Mouse (Mus musculus) left cerebral cortex, adult 11 months (tissue): ENCODE results near the gene Il5.

Source experiments
- DNase-seq: peaks from one replicate; pipeline ENCODE4 v3.0.0; 2022; ENCODE audit warnings: low spot score

Gene Il5

DNA sequence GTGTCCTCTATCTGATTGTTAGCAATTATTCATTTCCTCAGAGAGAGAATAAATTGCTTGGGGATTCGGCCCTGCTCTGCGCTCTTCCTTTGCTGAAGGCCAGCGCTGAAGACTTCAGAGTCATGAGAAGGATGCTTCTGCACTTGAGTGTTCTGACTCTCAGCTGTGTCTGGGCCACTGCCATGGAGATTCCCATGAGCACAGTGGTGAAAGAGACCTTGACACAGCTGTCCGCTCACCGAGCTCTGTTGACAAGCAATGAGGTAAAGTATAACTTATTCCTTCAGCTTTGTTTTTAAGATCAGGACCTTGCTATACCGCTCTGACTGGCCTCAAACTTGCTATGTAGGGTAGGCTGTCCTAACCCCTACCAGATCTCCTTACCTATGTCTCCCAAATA lies at the start of gene Il5:
Gene Il5, plus strand, starts transcription at position 80 of the 400 bp plus-strand sequence.
- DNase-seq: no peak

DNA sequence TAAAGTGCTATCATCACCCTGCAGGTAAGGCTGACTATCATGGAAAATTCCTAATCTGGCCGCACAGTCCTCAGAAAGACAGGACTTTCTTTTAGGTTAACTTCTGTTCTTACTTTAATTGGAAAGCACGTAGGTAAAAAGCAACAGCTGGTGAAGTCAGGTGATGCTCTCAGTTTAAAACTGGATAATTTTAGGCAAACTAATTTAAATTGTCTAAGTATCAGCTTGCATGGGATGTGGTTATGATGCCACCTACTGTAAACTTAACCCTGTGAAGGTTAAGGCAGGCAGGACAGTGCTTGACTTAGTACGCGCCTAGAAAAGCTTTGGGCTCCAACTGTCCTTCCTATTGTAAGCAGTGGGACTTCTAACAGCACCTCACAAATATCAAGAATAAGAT lies 49.2 kb upstream of the Il5 start:
- no peak for DNase-seq

- DNase-seq: no peak
Observed at GRCm38 (mm10) chr11:53680141-53680540, 40.5 kb upstream of the Il5 start.

DNA sequence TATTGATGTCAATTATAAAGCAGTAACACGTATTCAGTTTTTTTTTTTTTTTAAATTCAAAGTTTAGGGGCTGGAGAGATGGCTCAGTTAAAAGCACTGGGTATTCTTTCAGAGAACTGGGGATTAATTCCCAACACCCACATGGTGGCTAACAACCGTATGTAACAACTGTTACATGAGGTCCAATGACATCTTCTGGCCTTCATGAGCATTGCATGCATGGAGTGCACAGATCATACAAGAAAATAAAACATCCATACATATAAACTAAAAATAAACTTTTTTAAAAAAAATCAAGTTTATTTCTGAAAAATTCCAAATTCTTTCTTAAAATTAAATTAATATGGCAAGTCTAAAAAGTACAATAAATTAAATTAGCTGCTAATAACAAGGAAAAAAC lies 38.9 kb upstream of the Il5 start:
- no peak for DNase-seq

DNA sequence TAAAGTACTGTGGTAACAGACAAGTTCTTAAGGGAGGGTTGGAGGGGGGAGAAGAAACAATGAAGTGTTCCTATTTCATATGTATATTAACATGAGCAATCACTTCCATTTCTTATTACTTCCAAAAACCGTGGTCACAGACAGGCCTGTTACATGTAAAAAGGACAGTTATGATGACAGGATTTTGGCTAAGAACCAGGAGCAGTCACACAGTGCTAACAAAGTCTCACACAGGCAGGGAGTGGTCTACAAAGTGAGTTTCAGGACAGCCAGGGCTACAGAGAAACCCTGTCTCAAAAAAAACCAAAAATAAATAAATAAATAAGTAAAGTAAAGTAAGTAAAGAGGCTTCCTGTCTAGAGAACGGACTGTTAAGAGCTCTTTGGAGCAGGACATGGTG lies 38.4 kb upstream of the Il5 start:
- DNase-seq: no peak

- DNase-seq: no peak
Observed at GRCm38 (mm10) chr11:53682994-53683530, 37.5 kb upstream of the Il5 start.

- DNase-seq: no peak
Observed at GRCm38 (mm10) chr11:53691979-53692378, 28.6 kb upstream of the Il5 start.

DNA sequence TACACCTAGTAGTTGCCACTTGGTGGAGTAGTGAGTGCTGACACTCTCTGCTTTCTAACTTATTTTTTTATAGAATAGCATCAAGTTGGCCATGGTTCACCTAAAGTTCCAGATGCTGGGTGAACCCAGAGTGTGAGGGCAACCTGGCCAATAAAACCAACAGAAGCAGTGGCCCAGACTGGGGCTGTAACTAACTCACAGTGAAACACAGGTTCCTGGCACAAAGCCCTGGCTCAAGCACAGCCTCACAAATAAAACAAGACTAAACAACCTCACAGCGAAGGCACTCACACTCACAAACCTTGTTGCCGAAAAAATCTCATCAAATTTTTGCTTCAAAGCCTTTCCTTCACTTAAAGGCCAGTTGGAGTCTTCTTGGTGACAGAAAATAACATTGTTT lies 22.1 kb upstream of the Il5 start:
- no peak for DNase-seq

- DNase-seq: no peak
Observed at GRCm38 (mm10) chr11:53699351-53699750, 21.2 kb upstream of the Il5 start.

DNA sequence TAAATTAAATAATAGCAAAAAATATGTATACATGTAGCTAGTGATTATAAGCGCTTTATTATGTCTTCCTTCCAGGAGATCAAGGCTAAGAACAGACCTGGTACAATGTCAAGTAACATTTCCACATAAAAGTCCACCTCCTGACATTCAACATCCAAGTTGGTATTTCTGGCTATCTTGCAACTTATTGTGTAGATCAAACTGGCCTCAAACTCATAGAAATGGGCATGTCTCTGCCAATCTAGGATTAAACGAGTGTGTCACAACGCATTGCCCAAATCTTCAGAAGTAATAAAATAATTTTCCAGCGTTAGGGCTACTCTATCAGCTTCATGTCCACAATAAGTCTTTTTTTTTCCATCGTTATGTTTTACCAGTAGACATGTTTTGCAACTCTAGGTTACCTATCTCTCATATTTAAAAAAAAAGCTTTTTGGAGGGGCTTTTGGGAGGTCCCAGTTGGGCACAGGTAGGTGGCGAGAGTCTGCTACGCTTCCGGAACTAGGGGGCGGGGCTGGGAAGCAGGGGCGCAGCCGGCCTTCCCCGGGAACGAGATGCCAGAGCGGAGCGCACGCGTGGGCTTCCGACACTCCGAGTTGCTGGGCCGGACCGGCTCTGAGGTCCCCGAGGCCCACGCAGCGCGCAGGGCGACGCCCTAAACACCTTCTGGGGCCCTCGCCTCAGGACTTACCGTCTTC lies 14.2 kb upstream of the Il5 start:
- DNase-seq: no peak

GRCm38 (mm10) chr11:53706934-53707717 lies 13.5 kb upstream of the Il5 start, which contains the start of gene Rad50:
Rad50 (minus strand) TSS chr11:53707319.
- DNase-seq: peak; percentile 85

DNA sequence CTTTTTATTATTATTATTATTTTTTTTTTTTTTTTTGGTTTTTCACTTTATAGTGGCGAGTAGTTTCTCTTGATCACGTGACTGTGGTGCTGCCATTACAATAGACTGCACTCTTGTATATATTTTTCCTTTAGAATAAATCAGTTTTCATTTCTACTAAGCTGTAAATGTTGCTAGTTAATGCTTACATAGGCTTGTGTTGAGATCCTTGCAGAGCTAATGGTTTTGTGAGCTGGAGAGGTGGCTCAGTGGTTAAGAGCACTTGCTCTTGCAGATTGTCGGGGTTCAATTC lies 12.9 kb upstream of the Il5 start:
- no peak for DNase-seq

GRCm38 (mm10) chr11:53719701-53720100 lies 893 bp upstream of the Il5 start:
- DNase-seq: no peak

DNA sequence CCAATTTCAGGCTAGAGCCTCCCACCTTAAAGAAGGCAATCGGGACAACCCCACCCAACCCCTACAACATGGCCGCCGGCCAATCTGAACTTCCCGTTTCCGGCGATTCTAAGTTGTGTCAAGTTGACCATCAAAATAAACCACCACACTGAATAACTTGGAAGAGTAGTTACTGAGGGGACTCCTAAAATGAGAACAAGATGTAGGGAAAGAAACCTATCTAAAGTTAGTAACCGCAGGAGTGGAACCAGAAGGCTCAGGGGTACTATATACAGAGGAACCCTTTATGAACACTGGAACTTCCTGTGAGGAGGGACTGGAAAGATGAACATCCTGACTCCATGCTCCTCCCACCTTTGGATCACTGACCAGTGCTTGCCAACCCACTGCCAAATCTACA lies 10.9 kb downstream of the Il5 start:
- DNase-seq: no peak

DNA sequence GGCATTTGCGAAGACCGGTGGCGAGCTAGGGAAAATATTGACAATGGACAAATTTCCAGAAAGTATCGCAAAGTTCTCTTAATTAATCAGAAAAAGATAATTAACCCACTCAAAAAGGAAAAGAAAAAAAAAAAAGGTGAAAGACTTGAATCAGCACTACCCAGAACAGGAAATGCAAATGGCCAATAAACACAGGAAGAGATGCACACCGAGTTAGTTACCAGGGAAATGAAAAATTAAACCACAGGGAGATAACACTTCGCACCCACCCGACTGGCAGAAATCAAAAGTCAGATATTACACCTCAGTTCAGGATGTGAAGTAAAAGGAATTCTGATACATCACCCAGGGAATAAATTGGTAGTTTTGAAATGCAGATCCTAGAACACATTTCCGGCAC lies 11.7 kb downstream of the Il5 start:
- DNase-seq: no peak

DNA sequence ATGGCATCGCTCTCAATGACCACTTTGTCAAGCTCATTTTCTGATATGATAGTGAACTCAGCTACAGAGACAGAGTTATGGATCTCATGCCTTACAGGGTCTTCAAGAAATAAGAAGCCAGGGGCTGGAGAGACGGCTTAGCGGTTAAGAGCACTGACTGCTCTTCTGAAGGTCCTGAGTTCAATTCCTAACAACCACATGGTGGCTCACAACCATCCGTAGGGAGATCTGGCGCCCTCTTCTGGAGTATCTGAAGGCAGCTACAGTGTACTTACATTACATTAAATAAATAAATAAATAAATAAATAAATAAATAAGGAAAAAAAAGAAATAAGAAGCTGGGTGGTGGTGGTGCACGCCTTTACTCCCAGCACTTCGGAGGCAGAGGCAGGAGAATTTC lies 13.2 kb downstream of the Il5 start:
- no peak for DNase-seq

GRCm38 (mm10) chr11:53734431-53734830 lies 13.8 kb downstream of the Il5 start:
- DNase-seq: no peak

- DNase-seq: no peak
Observed at GRCm38 (mm10) chr11:53734970-53735681, 14.5 kb downstream of the Il5 start.

- no peak for DNase-seq
Observed at GRCm38 (mm10) chr11:53735682-53736245, 15.2 kb downstream of the Il5 start.

DNA sequence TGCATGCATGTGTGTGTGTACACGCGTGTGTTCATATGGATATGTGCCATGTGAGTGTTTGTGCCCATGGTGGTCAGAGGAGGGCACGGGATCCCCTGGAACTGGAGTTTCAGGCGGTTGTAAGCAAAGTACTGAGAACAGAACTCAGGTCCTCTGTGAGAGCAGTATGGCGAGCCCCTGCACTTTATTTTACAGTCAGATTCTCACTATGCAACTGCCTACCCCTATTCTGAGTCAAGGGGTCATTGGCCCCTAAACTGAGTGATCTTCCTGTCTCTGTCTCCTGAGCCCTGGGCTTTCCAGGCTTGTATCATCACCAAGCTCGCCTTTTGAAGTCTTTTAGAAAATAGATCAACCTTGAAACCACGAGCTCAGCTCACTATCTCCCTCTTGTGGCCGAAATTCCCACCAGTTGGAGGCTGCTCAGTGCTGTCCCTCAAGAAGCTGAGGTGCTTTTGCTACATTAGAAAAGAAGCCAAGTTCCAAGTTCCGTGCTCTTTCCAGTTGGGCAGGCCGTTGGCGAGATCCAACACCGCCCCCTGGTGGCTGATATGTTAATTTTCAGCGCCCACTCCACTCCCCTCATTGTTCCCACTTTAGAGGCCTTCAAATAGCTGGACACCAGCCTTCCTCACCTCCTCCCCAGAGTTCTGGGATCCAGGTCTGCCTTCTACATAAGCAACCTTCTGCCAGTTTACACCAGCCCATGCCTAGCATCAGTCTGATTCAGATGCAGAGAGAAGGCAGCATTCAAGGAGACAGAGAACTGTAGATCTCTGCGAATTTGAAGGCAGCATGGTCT lies 16.4 kb downstream of the Il5 start:
- peak; percentile 27 for DNase-seq

- DNase-seq: peak; percentile 47
Observed at GRCm38 (mm10) chr11:53737573-53737946, 17.0 kb downstream of the Il5 start.

DNA sequence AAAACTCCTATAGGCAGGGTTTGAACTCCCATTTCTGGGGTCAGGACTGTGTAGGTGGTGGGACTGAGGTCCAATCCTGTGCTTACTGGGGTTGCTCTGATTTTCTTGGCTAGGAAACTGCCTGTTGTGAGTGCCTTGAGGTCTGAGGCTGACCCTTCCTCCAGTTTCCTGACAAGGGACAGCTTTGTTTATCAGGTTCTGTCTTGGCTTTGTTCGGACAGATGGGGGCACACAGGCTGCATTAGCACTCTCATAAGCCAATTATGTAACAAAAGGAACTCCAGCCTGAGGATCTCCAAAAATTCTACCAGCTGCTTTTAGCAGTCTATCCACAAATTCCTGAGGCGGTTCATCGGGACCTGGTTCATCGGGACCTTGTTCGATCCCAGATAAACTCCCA lies 21.8 kb downstream of the Il5 start:
- DNase-seq: no peak
